Mouse (Mus musculus) MEL (cell line): ENCODE results near the gene Fbxw8.

Experiments
- CTCF ChIP-seq, 3 experiments: IDR thresholded peaks in 2 of 3; conservative IDR thresholded peaks in 1 of 3; 2 replicates each; pipeline ENCODE4 v1.5.1; 2011 to 2012; ENCODE audit warnings: low read length in 3 of 3, low read depth in 2 of 3, mild to moderate bottlenecking in 2 of 3, improper control_type of control experiment in 1 of 3, inconsistent platforms in 1 of 3, mixed read lengths in 1 of 3, moderate library complexity in 1 of 3; ENCODE audit not compliant: control insufficient read depth in 1 of 3, insufficient read depth in 1 of 3, poor library complexity in 1 of 3, severe bottlenecking in 1 of 3
- GATA1 ChIP-seq: IDR thresholded peaks from 2 replicates; pipeline ENCODE4 v1.6.1; 2011; ENCODE audit warnings: low read depth, low read length, improper control_type of control experiment
- MAX ChIP-seq: IDR thresholded peaks from 2 replicates; pipeline ENCODE4 v1.6.1; 2011; ENCODE audit warnings: low read length, improper control_type of control experiment
- NELFE ChIP-seq: IDR thresholded peaks from 2 replicates; pipeline ENCODE4 v1.6.1; 2011; ENCODE audit warnings: low read depth, low read length, improper control_type of control experiment
- POLR2A ChIP-seq, 2 experiments: IDR thresholded peaks; 2 replicates each; pipeline ENCODE4 v1.6.1; 2011 to 2012; ENCODE audit warnings: low read length in 2 of 2, mild to moderate bottlenecking in 2 of 2, control low read depth in 1 of 2, improper control_type of control experiment in 1 of 2, low read depth in 1 of 2, moderate library complexity in 1 of 2; ENCODE audit not compliant: control insufficient read depth in 1 of 2, insufficient read depth in 1 of 2, poor library complexity in 1 of 2
- RCOR1 ChIP-seq: IDR thresholded peaks from 2 replicates; pipeline ENCODE4 v1.6.1; 2012; ENCODE audit warnings: low read depth, mild to moderate bottlenecking, inconsistent platforms, low read length, improper control_type of control experiment
- SIN3A ChIP-seq: IDR thresholded peaks from 2 replicates; pipeline ENCODE4 v1.6.1; 2012; ENCODE audit warnings: low read length, improper control_type of control experiment, inconsistent platforms
- UBTF ChIP-seq: IDR thresholded peaks from 2 replicates; pipeline ENCODE4 v1.6.1; 2012; ENCODE audit warnings: low read depth, mild to moderate bottlenecking, inconsistent platforms, low read length, improper control_type of control experiment, moderate library complexity, borderline replicate concordance; ENCODE audit not compliant: insufficient read depth
- USF2 ChIP-seq, 2 experiments: IDR thresholded peaks; 2 replicates each; pipeline ENCODE4 v1.6.1; 2011 to 2012; ENCODE audit warnings: improper control_type of control experiment in 2 of 2, low read length in 2 of 2, borderline replicate concordance in 1 of 2, inconsistent platforms in 1 of 2, low read depth in 1 of 2, mild to moderate bottlenecking in 1 of 2; ENCODE audit not compliant: insufficient read depth in 1 of 2

GRCm38 (mm10) chr5:118073213-118073773 is 82.0 kb downstream of the Fbxw8 start:
- no peak for TF ChIP-seq RCOR1
- TF ChIP-seq MAX, result no peak
- no peak for TF ChIP-seq GATA1
- TF ChIP-seq USF2 (IDR thresholded peaks at IDR 0.05; ENCODE audit: borderline replicate concordance in 1 of 2, insufficient read depth in 1 of 2, low read depth in 1 of 2, low read length in 2 of 2), result no peak
- no peak for TF ChIP-seq NELFE
- TF ChIP-seq SIN3A, result no peak
- no peak for TF ChIP-seq CTCF (IDR thresholded peaks at IDR 0.05 in 2 of 3, conservative IDR thresholded peaks at IDR 0.05 in 1 of 3; ENCODE audit: control insufficient read depth in 1 of 3, insufficient read depth in 1 of 3, low read depth in 2 of 3, low read length in 3 of 3, poor library complexity in 1 of 3, severe bottlenecking in 1 of 3)
- no peak for TF ChIP-seq UBTF
- TF ChIP-seq POLR2A (IDR thresholded peaks at IDR 0.05; ENCODE audit: control insufficient read depth in 1 of 2, insufficient read depth in 1 of 2, low read depth in 1 of 2, low read length in 2 of 2, poor library complexity in 1 of 2), result no peak
